Mouse (Mus musculus): Measurements from ENCODE around the gene Gm17349. TPM values are rescaled to one million over a fixed set of nuclear protein-coding genes. Genes with fewer than 3 reads are reported as not detected.

Gene Gm17349
- total and polyA plus RNA-seq, 3 experiments: 2.1 TPM; not detected in 2

GRCm38 (mm10) chr15:99661121-99661830, 44.0 kb downstream of the Gm17349 start:
- H3K9me3 ChIP-seq (replicated peaks; ENCODE audit: insufficient read depth, low read length): no peaks in the 10 kb centered on the region
- no peak for DNase-seq (ENCODE audit: low read depth, low spot score)
- H3K4me1 ChIP-seq (ENCODE audit: control insufficient read depth in 1 of 2, insufficient read depth in 2 of 2, low read length in 2 of 2): peaks cover 13 to 43% of the 10 kb centered on the region in 2 experiments
- H3K79me2 ChIP-seq (ENCODE audit: control insufficient read depth, insufficient read depth, low read length, poor library complexity): peaks cover 2% of the 10 kb centered on the region; the same call in 1 of the 2 replicates
- TF ChIP-seq ZNF384 (IDR thresholded peaks at IDR 0.05; ENCODE audit: low read depth, low read length): no peak
- TF ChIP-seq UBTF (IDR thresholded peaks at IDR 0.05; ENCODE audit: borderline replicate concordance, insufficient read depth, low read depth, low read length): no peak
- TF ChIP-seq MAZ (IDR thresholded peaks at IDR 0.05; ENCODE audit: low read depth, low read length): no peak
- no peak for TF ChIP-seq SIN3A (IDR thresholded peaks at IDR 0.05; ENCODE audit: low read length)
- TF ChIP-seq POLR2AphosphoS5 (IDR thresholded peaks at IDR 0.05; ENCODE audit: borderline replicate concordance, low read depth, low read length): no peak
- TF ChIP-seq MAFK (IDR thresholded peaks at IDR 0.05; ENCODE audit: borderline replicate concordance, low read depth, low read length): no peak
- TF ChIP-seq E2F4 (IDR thresholded peaks at IDR 0.05; ENCODE audit: borderline replicate concordance, low read depth, low read length): no peak
- TF ChIP-seq CTCF (IDR thresholded peaks at IDR 0.05 in 2 of 3, conservative IDR thresholded peaks at IDR 0.05 in 1 of 3; ENCODE audit: control insufficient read depth in 1 of 3, insufficient read depth in 1 of 3, low read depth in 2 of 3, low read length in 3 of 3, poor library complexity in 1 of 3, severe bottlenecking in 1 of 3): no peak
- no peak for TF ChIP-seq JUND (IDR thresholded peaks at IDR 0.05; ENCODE audit: low read depth, low read length)
- TF ChIP-seq TCF12 (IDR thresholded peaks at IDR 0.05; ENCODE audit: low read depth, low read length): no peak
- TF ChIP-seq MEF2A (IDR thresholded peaks at IDR 0.05; ENCODE audit: extremely low read depth, insufficient replicate concordance, low read depth, low read length, poor library complexity, severe bottlenecking): no peak
- TF ChIP-seq BHLHE40 (IDR thresholded peaks at IDR 0.05; ENCODE audit: borderline replicate concordance, low read depth, low read length): no peak
- TF ChIP-seq ELF1 (IDR thresholded peaks at IDR 0.05; ENCODE audit: low read depth, low read length): no peak
- H3K9ac ChIP-seq (ENCODE audit: control insufficient read depth, low read depth, low read length, poor library complexity, severe bottlenecking): no peak overlapping the region
- H3K27ac ChIP-seq (ENCODE audit: control insufficient read depth, low read depth, low read length): no peak overlapping the region
- no peak overlapping the region for H3K4me3 ChIP-seq (ENCODE audit: control insufficient read depth in 1 of 2, insufficient read depth in 1 of 2, low read depth in 2 of 2, low read length in 2 of 2)
- H3K36me3 ChIP-seq (ENCODE audit: control insufficient read depth in 1 of 2, insufficient read depth in 2 of 2, low read length in 2 of 2): peaks cover 0 to 31% of the 10 kb centered on the region in 2 experiments; a peak in 2 of 4 replicates
- peaks cover 0 to 2% of the 10 kb centered on the region in 2 experiments; a peak in 1 of 4 replicates for H3K27me3 ChIP-seq (ENCODE audit: control insufficient read depth in 1 of 2, insufficient read depth in 2 of 2, low read length in 2 of 2)

- no peak overlapping the region for H3K4me3 ChIP-seq (ENCODE audit: control insufficient read depth in 1 of 2, insufficient read depth in 1 of 2, low read depth in 2 of 2, low read length in 2 of 2)
Measured at GRCm38 (mm10) chr15:99658437-99658836, 46.9 kb downstream of the Gm17349 start.

More at GRCm38 (mm10) chr15:99658437-99658836, 46.9 kb downstream of the Gm17349 start:
- H3K79me2 ChIP-seq (ENCODE audit: control insufficient read depth, insufficient read depth, low read length, poor library complexity): no peaks in the 10 kb centered on the region; the same call in 1 of the 2 replicates
- TF ChIP-seq CHD1 (IDR thresholded peaks at IDR 0.05; ENCODE audit: low read depth, low read length) (no peak), CHD2 (IDR thresholded peaks at IDR 0.05; ENCODE audit: low read length) (no peak), BHLHE40 (IDR thresholded peaks at IDR 0.05; ENCODE audit: borderline replicate concordance, low read depth, low read length) (no peak), TBP (IDR thresholded peaks at IDR 0.05; ENCODE audit: low read depth, low read length) (0 out of 2 replicates have a peak, but pooled peaks have one; percentile 16), ELF1 (IDR thresholded peaks at IDR 0.05; ENCODE audit: low read depth, low read length) (no peak), GATA1 (IDR thresholded peaks at IDR 0.05; ENCODE audit: low read depth, low read length) (no peak), HCFC1 (IDR thresholded peaks at IDR 0.05; ENCODE audit: low read depth, low read length) (no peak)
- peaks cover 10 to 23% of the 10 kb centered on the region in 2 experiments for H3K4me1 ChIP-seq (ENCODE audit: control insufficient read depth in 1 of 2, insufficient read depth in 2 of 2, low read length in 2 of 2)
- peaks cover 0 to 20% of the 10 kb centered on the region in 2 experiments; a peak in 2 of 4 replicates for H3K36me3 ChIP-seq (ENCODE audit: control insufficient read depth in 1 of 2, insufficient read depth in 2 of 2, low read length in 2 of 2)
- peak; percentile 76 for DNase-seq (ENCODE audit: low read depth, low spot score)
- H3K9ac ChIP-seq (ENCODE audit: control insufficient read depth, low read depth, low read length, poor library complexity, severe bottlenecking): no peak overlapping the region
- peaks cover 0 to 2% of the 10 kb centered on the region in 2 experiments; a peak in 2 of 4 replicates for H3K27me3 ChIP-seq (ENCODE audit: control insufficient read depth in 1 of 2, insufficient read depth in 2 of 2, low read length in 2 of 2)
- H3K9me3 ChIP-seq (replicated peaks; ENCODE audit: insufficient read depth, low read length): no peaks in the 10 kb centered on the region
- H3K27ac ChIP-seq (ENCODE audit: control insufficient read depth, low read depth, low read length): no peak overlapping the region

Measured in MEL (cell line).